Mouse (Mus musculus) splenic B cell, adult 2 months (primary cell): ENCODE measurements around the gene Slc7a4.
"Not testable (repeated sequence)": the region's sequence is repeated elsewhere in the genome, so short reads cannot be mapped to it uniquely, and the experiment has no call there.

Experiments
- DNase-seq: peaks from one replicate; pipeline ENCODE4 v3.0.0-alpha.2; 2011; ENCODE audit warnings: low read depth, low spot score
- H3K27me3 ChIP-seq: 2 replicates; pipeline ENCODE4 v1.6.1; 2012; ENCODE audit warnings: mild to moderate bottlenecking, low read length, moderate library complexity, mixed read lengths; ENCODE audit not compliant: control insufficient read depth, poor library complexity, insufficient read depth, severe bottlenecking
- H3K36me3 ChIP-seq: 2 replicates; pipeline ENCODE4 v1.6.1; 2012; ENCODE audit warnings: mild to moderate bottlenecking, low read length, moderate library complexity, mixed read lengths; ENCODE audit not compliant: control insufficient read depth, poor library complexity, insufficient read depth, severe bottlenecking

The Slc7a4 gene

DNA sequence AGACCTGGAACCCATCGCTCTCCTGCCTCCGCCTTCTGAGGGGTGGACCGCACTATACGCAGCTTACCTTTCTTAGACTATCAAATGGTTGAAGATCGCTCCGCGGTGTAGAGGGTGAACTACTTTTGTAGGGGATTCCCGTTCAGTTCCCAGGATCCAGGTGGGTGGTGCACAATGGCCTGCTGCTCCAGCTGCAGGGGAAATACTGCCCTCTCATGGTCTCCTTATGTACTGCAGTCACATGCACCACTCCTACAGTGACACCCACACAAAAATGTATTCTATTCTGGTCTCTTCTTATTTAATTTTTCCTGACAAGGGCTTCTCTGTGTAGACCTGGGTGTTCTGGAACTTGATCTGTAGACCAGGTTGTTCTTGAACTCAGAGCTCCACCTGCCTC, at the start of gene Slc7a4:
Gene Slc7a4, minus strand, starts transcription at position 151 of the 400 bp plus-strand sequence.
- peak; percentile 45 for DNase-seq
- H3K27me3 ChIP-seq, result no peaks in the 10 kb centered on the region
- H3K36me3 ChIP-seq, result no peaks in the 10 kb centered on the region

DNA sequence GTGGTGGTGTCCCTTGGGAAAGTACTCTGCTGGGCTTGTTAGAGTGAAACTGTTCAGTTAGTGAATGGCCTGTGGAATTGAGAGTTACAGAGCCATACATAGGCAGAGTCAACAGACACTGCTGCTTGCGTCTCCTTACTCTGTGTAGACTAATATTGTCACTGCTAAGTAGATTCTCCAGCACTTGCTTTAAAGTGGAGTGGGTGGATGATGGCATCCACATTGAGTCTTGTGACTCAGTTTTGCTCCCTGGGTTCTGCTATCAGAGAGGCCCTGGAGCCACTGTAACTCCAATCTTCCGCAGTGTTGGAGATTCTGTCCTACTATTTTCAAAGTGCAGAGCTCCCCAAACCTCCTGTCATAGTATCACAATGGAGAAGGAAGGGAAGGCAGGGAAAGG, 49.6 kb upstream of the Slc7a4 start:
- DNase-seq, result no peak
- Histone ChIP-seq H3K27me3 (no peaks in the 10 kb centered on the region), H3K36me3 (peaks cover 10% of the 10 kb centered on the region)

DNA sequence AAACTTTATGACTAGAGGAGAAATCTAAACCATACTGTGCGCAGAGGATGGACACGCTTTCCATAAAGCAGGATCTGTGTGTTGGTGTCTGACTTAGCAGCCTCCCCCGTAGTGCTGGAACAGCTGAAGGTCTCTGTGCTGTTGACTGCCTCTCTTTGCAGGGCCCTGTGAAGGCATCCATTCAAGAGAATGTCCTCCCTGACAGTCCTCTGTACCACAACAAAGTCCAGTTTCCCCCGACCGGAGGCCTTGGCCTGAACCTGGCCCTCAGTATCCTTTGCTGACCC, 43.2 kb upstream of the Slc7a4 start:
- no peaks in the 10 kb centered on the region for H3K27me3 ChIP-seq
- no peak for DNase-seq
- H3K36me3 ChIP-seq, result peaks cover 6% of the 10 kb centered on the region

DNA sequence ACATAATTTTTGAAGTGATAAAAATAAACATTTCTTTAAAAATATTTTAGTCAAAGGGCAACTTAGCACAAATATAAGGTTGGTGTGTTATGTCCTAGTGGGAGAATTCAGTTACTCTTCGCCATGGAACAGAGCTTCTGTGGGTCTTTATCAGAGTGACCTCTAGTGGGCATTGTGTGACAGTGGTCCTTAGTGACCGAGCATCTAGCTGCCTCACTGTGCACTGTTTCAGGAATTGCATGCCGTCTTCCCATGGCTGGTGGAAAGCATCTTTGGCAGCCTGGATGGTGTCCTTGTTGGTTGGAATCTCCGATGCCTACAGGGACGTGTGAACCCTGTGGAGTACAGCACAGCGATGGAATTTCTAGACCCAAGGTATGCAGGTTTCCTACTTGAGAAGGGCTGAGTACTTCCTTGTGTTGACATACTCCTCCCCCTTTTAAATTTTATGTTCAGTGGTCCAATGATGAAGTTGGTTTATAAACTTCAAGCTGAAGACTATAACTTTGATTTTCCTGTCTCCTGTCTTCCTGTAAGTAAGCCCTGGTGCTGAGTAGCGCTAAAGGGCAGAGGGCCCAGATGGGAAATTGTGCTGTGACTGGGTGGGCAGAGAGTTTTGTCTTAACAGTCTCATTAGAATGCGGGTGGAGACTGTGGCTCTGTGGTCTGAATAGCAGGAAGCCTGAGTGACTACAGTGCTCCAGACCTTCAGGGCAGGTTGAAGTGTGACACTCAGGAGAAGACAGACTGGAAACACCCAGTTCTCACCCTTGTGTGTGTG, 42.7 kb upstream of the Slc7a4 start:
- H3K36me3 ChIP-seq, result peaks cover 6% of the 10 kb centered on the region
- peak; percentile 46 for DNase-seq
- no peaks in the 10 kb centered on the region for H3K27me3 ChIP-seq

DNA sequence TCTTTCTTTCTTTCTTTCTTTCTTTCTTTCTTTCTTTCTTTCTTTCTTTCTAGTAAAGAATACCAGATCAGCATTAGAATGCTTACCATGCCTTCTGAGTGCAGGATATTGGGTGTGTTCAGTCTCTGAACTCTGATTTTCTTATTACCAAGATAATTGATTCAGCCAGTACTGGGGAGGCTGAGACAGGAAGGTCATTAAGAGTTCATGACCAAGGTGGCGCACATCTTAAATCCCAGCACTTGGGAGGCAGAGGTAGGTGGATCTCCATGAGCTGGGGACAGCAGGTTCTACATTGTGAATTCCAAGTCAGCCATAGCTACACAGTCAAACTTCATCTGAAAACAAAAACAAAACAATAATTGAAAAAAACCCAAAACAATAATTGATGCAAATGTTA, 38.9 kb upstream of the Slc7a4 start:
- DNase-seq, result no peak
- Histone ChIP-seq H3K36me3 (no peaks in the 10 kb centered on the region; the same call in 1 of the 2 replicates), H3K27me3 (no peaks in the 10 kb centered on the region)

DNA sequence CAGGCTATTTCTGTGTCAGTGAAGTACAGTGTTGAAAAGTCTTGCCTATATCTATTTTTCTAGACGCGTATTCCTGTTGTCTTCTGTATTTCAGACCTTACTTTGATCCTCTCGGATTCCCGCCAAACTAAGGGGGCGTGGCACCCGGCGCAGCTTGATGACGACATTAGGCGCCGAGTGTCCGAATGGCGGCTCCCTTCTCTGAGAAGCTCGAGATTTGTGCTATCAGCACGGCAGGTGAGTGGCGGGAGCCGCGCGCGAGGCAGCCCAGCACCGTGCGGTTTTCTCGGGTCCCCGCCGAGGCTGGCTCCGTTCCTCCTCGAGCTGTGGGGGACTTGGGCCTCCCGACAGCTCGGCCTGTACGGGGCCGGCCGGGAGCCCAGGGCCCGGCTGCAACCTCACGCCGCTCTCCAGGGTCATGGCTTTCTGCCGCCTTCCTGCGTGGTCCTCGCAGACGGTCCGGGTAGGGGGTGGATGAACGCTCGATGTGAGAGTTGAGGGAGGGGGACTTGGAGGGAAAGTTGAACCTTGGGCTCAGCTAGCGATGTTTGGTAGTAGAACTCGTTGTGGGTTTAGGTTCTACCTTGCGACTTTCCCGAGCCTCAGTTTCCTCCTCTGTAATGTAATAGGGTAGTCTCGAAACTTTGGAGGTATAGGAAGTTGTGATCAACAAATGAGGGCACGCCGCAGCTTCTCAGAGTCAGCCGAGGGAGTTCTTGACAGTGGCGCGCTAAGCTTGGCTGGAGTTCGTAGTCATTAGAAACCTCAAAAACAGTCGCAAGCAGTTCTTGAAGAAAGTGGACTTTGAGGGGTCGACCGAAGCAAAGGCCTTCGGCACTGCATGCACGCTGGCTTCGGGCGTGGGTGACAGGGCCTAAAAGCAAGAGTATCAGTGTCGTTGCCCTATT, 36.4 kb upstream of the Slc7a4 start, which contains the start of gene Smpd4:
Gene Smpd4, plus strand, starts transcription at position 157 of the 908 bp plus-strand sequence.
- Histone ChIP-seq H3K36me3 (no peaks in the 10 kb centered on the region), H3K27me3 (no peaks in the 10 kb centered on the region)
- peak; percentile 89 for DNase-seq

DNA sequence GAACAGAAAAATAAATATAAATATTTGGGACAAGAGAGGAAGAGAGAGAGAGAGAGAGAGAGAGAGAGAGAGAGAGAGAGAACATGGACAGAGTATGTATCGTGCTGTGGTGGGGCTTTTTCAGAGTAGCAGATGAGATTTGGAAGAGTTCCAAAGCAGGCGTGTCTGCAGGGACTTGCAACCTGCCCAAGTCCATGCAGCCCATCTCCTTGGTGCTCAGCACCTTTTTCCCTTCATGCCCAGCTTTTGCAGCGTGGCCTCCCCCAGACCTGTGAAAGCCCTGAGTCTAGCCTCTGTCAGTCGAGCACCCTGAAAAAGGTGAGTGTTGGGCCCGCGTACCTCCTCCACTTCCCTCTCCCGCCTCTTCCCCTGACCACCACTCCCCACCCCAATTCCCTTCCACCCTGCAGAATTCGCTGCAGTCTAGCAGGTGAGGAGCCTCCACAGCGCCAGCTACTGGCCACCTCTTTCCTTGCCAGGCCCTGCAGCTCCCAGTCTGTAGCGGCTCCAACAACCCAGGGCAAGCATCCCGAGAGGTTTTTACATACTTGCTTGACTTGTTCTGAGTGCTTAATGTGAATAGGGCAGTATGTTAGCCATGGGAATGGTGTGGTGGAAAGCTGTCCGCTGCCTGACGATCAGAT, 35.0 kb upstream of the Slc7a4 start:
- no peaks in the 10 kb centered on the region for H3K36me3 ChIP-seq
- peak; percentile 68 for DNase-seq
- H3K27me3 ChIP-seq, result no peaks in the 10 kb centered on the region

DNA sequence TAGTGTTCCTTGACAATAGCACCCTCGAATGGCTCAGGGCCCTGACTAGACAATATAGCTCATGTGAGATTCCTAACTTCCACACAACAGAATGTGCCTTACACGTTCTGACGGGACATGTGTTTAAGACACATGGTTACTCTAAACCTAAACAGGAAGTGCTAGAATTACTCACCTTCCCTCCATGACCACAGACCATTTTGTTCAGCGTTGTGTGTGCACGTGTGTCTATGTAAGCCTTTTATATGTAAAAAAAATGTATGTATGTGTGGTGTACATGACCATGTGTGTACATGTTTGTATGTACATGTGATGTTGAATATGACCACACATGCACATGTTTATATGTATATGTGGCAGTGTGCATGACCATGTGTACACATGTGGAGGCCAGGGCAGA, 33.2 kb upstream of the Slc7a4 start:
- no peaks in the 10 kb centered on the region for H3K27me3 ChIP-seq
- DNase-seq, result no peak
- no peaks in the 10 kb centered on the region for H3K36me3 ChIP-seq

DNA sequence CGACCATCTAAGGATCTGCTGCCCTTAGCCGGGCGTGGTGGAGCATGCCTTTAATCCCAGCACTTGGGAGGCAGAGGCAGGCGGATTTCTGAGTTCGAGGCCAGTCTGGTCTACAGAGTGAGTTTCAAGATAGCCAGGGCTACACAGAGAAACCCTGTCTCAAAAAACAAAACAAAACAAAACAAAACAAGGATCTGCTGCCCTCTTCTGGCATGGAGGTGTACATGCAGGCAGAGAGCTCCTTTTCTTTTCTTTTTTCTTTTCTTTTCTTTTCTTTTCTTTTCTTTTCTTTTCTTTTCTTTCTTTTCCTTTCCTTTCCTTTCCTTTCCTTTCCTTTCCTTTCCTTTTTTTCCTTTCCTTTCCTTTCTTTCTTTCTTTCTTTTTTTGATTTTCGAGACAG, 31.7 kb upstream of the Slc7a4 start:
- not testable (repeated sequence) for H3K36me3 ChIP-seq
- DNase-seq, result peak; percentile 38

DNA sequence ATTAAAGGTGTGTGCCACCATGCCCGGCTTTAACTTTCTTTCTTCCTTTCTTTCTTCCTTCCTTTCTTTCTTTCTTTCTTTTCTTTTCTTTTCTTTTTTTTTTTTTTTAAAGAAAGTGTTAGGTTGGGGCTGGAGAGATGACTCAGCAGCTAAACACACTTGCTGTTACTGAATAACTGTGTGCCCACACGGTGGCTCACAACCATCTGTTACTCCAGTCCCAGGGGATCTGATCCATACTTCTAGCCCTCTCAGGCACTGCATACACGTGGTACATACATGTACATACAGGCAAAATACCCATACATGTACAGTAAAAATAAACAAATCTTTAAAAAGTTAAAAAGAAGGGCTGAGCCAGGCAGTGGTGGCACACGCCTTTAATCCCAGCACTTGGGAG, 28.4 kb upstream of the Slc7a4 start:
- H3K27me3 ChIP-seq, result no peaks in the 10 kb centered on the region
- no peaks in the 10 kb centered on the region for H3K36me3 ChIP-seq
- no peak for DNase-seq

More for the DNA sequence above, 31.7 kb upstream of the Slc7a4 start:
- not testable (repeated sequence) for H3K27me3 ChIP-seq

DNA sequence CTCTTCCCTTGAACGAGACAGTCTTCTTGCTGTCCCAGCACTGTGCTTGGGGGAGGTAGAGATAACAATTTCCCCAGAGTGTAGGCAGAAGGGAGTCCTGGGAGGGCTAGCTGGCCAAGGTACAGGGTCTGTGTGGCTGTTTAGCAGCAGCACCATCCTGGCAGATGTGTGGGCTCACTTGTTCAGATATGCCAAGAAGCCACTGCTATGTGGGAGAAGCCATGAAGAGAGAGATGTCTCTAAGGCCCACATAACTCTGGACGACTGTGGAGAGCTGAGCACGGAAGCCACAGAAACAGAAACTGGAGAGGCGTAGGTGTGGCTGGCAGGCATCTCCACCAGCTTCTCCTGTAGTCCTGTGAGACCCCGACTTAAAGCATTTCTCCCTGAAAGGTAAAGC, 22.7 kb upstream of the Slc7a4 start:
- DNase-seq, result no peak
- Histone ChIP-seq H3K36me3 (no peaks in the 10 kb centered on the region), H3K27me3 (no peaks in the 10 kb centered on the region)

DNA sequence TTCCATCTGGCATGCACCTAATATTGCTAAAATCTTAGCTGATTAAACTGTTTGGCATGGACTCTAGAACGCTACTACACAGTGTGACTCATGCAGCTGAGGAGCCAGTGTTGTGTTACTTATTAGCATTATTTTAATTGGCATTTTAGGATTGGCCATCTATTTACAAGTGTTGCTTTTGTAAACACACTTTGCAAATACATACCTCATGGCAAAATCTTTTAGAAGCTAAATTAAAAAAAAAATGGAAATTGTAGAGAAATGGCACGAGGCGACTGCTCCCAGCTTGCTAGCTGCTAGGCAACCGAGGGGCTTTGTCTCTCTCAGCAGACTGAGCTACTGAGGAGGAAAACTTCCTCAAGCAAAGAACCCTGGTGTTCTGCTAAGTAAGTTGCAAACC, 21.9 kb upstream of the Slc7a4 start:
- DNase-seq, result no peak
- H3K27me3 ChIP-seq, result no peaks in the 10 kb centered on the region
- no peaks in the 10 kb centered on the region for H3K36me3 ChIP-seq

DNA sequence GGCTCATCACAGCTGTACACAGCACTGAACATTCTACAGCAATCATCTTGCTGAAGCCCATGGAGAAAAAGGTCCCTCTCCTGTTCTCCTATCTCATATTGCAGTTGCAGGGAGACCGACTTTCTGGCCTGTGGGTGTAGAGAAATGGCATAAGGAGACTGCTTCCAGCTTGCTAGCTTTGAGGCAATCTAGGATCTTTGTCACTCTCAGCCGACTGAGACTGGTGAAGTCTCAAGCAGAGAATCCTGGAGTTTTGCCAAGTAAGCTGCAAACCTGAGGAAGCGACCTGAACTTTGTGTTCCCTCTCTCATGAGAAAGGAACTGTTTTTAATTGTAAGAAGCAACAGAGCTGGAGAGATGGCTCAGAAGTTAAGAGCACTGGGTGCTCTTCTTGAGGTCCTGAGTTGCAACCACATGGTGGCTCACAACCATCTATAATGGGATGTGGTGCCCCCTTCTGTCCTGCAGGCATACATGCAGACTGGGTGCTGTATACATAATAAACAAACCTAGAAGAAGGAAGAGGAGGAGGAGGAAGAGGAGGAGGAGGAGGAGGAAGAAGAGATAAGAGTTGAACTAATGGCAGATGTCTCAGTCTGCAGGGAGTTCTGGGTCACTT, 18.0 kb upstream of the Slc7a4 start:
- H3K27me3 ChIP-seq, result no peaks in the 10 kb centered on the region
- DNase-seq, result no peak
- no peaks in the 10 kb centered on the region for H3K36me3 ChIP-seq

DNA sequence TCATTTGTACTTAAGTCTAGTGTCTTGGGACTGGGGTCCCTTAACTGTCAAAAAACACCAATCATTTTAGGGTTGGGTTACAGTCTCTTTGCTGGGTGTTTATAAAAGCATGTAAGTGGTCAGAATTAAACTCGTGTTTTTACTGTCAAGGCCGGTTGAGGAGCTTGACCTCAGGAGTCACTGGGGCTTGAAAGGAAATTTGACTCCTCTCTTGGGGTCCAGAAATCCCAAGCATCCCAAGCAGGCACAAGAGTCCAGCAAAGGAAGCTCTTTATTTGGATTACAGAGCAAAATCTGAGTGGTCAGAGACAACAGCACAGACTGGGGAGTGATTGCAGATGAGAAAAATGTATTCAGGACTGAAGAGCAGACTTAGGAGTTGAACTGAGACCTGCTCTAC, 7.7 kb upstream of the Slc7a4 start:
- no peaks in the 10 kb centered on the region for H3K27me3 ChIP-seq
- DNase-seq, result no peak
- H3K36me3 ChIP-seq, result no peaks in the 10 kb centered on the region
